Mouse (Mus musculus) Patski (cell line): Measurements from ENCODE around the gene Slc35g1. TPM values are rescaled to one million over a fixed set of nuclear protein-coding genes. Genes with fewer than 3 reads are reported as not detected.

Experiments
- ATAC-seq: fragments of 100-300 bp; one replicate; pipeline ENCODE4 v1.8.0; 2021
- CTCF ChIA-PET: fragments of 350-600 bp; sonication (Branson Sonifier 250); formaldehyde crosslinking; loops from one replicate; lab custom pipeline; 2022; ENCODE audit warnings: inconsistent platforms; lab: Charles Lee
- POLR2A ChIA-PET: fragments of 350-600 bp; sonication (Branson Sonifier 250); formaldehyde crosslinking; loops from one replicate; lab custom pipeline; 2022; ENCODE audit warnings: antibody characterized with exemption, inconsistent platforms; lab: Charles Lee
- DNase-seq: peaks from one replicate; pipeline ENCODE4 v3.0.0-alpha.2; 2011; ENCODE audit warnings: low read depth, low spot score
- H3K27me3 ChIP-seq: fragments of 371-371 bp; one replicate; pipeline ENCODE4 v1.5.1; 2021
- CTCF ChIP-seq: fragments of 100-300 bp; IDR thresholded peaks from one replicate; pipeline ENCODE4 v1.5.1; 2021
- in situ Hi-C: fragments of 300-500 bp; cut with MboI; formaldehyde crosslinking; loops from 3 replicates; pipeline ENCODE4 v1.11.1; 2018; ENCODE audit warnings: low pct_unique_long_range_greater_than_20kb, mixed read lengths
- polyA plus RNA-seq: library from polyadenylated mRNA; unstranded; gene quantifications from one replicate; pipeline ENCODE4 v1.2.3, GENCODE M21; 2021

The Slc35g1 gene
- polyA plus RNA-seq, 1 experiment from 2014 or later, result 19.2 TPM

DNA sequence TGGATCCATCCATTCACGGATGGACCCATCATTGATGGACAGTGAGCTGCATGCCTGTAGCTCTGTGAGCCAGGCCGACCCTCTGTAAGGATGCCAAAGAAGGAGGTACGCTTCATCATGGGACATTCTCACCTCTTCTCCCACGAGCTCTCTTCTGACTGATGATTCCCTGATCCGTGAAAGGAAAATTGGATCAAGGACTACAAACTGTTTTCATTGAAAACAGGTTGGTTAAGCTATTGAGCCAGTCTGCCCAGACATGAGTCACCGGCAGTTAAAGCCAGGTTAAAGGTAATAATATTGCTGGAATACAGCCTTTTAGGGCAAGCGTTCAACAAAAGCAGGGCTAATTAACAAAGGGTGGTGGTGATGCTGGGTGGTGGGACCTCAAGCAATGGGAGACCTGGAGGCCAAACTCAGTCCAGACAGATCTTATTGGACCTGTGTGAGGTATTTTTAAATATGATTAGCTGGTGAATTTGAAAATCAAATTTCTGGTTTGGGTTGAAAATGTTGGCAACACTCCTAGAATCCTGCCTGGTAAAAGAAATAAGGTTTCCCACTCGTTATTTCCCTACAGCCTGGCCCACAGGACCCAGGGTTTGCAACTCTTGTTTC, 39.5 kb upstream of the Slc35g1 start:
- ATAC-seq (no peak), DNase-seq (no peak)
- no peak for TF ChIP-seq CTCF
- no peaks in the 10 kb centered on the region for H3K27me3 ChIP-seq
- POLR2A ChIA-PET, result no interaction called here
- CTCF ChIA-PET, result interaction anchor here (0.7 to 2.2 kb wide), 6 partner anchors 8 to 134 kb away, joined by 3 to 7 read pairs (median 4); no protein-coding TSS in a partner anchor
- in situ Hi-C loops, result loop anchor here (5.0 to 10.0 kb wide), 3 partner anchors 36 to 402 kb away; no protein-coding TSS in a partner anchor

DNA sequence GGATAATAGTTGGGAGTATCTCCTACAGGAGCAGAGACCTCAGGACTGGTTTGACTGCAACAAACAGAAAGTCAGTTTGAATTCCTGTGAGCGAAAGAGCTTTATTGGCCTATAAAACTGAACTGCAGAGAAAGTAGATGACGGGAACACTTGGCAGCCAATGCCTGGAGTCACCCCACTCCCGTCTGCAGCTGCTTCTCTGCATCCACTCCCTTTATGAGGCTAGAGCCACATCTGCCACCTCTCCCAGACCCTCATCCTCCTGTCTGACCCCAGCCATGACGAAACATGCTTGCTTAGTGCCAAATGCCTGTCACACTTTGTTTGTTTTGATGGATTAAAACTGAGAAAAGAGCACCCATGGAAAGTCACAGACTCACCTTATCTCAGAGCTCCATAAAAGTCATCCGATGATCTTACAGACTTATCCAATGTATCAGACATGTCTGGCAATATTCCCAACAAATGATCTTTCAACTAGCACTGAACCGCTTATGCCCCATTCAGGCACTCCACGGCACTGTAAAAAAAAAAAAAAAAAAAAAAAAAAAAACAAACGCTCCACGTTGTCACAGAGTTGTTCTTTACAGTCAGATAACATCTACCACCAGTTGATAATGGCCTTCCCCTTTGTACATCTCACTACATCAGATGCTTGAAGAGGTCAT, 37.7 kb upstream of the Slc35g1 start:
- no peak for ATAC-seq

DNA sequence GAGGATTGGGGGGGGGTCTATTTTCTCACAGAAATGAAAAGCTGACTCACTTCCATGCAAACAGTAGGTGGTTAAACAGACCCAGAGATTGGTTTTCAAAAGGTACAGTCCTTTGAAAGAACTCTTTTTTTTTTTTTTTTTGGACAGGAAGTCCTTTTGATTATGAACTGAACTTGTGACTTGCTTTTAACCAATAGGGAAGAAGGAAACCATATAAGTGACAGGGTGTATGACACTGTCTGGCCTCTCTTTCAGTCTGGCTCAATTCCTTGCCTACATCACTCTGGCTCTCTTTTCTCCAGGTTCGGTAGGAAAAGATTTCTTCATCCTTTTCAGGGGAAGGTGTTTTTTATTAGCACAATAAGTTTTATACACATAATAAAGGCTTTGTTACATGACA, 36.5 kb upstream of the Slc35g1 start:
- in situ Hi-C loops, result loop anchor here (5.0 to 10.0 kb wide), 3 partner anchors 33 to 404 kb away; no protein-coding TSS in a partner anchor
- ChIA-PET CTCF (no interaction called here), POLR2A (no interaction called here)
- no peak for TF ChIP-seq CTCF
- ATAC-seq, result no peak
- no peak for DNase-seq
- no peaks in the 10 kb centered on the region for H3K27me3 ChIP-seq

More for the DNA sequence above, 37.7 kb upstream of the Slc35g1 start:
- H3K27me3 ChIP-seq, result no peaks in the 10 kb centered on the region
- no peak for TF ChIP-seq CTCF
- DNase-seq, result no peak
- POLR2A ChIA-PET, result no interaction called here
- CTCF ChIA-PET, result no interaction called here
- in situ Hi-C loops, result loop anchor here (5.0 to 10.0 kb wide), 3 partner anchors 34 to 403 kb away; no protein-coding TSS in a partner anchor

DNA sequence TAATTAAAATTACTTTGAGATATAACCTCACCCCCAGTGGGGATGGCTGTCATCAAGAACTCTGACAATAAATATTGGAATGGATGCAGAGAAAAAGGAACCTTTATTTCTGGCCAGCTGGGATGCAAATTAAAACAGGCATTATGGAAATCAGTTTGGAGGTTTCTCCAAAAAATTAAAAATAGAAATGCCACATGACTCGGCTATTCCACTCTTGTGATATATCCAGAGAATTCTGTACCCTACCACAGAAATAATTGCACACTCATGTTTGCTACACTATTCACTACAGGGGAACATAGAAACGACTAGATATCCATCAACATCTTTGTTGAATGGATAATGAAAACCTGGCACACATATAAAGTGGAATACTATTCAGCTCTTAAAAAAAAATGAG, 33.9 kb upstream of the Slc35g1 start:
- DNase-seq (no peak), ATAC-seq (no peak)
- ChIA-PET POLR2A (interaction anchor here (0.7 kb wide), 2 partner anchors 45 to 65 kb away, joined by 4 read pairs; no protein-coding TSS in a partner anchor), CTCF (interaction anchor here (1.1 to 2.0 kb wide), 2 partner anchors 10 to 107 kb away, joined by 3 to 7 read pairs; no protein-coding TSS in a partner anchor)
- no peak for TF ChIP-seq CTCF
- in situ Hi-C loops, result loop anchor here (10.0 kb wide), 1 partner anchor 253 kb away; no protein-coding TSS in a partner anchor
- no peaks in the 10 kb centered on the region for H3K27me3 ChIP-seq

DNA sequence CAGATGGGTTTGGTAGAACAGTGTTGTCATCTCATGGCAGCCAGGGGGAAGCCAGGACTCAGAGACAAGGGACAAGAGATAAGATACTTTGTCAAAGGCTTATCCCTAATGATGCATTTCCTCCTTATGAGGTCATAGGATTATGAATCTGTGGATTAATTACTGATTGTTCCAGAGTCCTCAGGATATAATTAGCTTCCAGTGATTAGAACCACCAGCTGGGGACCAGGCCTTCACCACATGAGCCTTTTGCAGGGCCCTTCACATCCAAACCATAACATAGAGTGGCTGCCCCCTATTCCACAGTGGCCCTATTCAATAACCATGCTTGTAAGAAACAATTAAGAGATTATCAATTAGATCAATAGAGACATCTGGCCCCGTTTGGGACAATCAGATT, 32.4 kb upstream of the Slc35g1 start:
- DNase-seq, result no peak
- no peaks in the 10 kb centered on the region for H3K27me3 ChIP-seq
- TF ChIP-seq CTCF, result no peak
- in situ Hi-C loops, result loop anchor here (10.0 kb wide), 1 partner anchor 251 kb away; no protein-coding TSS in a partner anchor
- POLR2A ChIA-PET, result interaction anchor here (0.7 to 1.2 kb wide), 2 partner anchors 11 to 32 kb away, joined by 3 to 5 read pairs; partner anchors contain the start of gene Slc35g1
- CTCF ChIA-PET, result interaction anchor here (1.8 to 2.1 kb wide), 3 partner anchors 11 to 21 kb away, joined by 4 to 13 read pairs (median 7); no protein-coding TSS in a partner anchor
- ATAC-seq, result no peak

DNA sequence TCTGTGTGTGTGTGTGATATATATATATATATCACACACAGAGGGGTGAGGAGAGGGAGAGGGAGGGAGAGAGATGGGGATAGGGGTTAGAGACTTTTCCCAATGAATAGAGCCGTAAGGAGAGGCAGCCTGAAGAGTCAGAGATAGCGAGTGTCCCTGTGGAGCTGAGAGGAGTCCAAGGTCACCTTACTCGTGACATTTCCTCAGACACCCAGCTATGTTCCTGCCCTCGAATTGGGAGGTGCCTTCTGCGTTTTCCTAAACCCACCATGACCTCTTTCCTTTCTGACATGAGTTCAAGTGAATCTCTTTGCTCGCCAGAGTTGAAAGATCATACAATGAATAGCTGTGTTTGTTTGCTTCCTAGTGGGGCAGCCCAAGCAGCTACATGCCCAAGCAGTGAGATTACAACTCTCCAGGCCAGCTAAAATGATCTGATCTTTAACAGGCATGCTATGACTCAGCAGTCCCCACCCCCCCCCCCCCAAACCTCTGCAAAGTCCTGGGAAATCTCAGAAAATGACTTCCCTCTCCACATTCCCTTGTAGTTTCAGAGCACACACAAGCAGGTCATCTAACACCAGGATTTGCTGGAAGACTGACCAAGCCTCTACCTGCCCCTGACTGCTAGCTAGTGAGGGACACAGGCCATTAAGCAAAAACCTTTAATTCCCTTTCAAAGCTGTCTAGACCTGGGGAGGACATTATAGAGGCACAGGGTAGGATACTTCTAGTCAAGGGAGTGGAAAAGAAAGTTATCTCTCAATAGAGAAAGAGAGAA, 31.7 kb upstream of the Slc35g1 start:
- peak; percentile 93 for ATAC-seq

DNA sequence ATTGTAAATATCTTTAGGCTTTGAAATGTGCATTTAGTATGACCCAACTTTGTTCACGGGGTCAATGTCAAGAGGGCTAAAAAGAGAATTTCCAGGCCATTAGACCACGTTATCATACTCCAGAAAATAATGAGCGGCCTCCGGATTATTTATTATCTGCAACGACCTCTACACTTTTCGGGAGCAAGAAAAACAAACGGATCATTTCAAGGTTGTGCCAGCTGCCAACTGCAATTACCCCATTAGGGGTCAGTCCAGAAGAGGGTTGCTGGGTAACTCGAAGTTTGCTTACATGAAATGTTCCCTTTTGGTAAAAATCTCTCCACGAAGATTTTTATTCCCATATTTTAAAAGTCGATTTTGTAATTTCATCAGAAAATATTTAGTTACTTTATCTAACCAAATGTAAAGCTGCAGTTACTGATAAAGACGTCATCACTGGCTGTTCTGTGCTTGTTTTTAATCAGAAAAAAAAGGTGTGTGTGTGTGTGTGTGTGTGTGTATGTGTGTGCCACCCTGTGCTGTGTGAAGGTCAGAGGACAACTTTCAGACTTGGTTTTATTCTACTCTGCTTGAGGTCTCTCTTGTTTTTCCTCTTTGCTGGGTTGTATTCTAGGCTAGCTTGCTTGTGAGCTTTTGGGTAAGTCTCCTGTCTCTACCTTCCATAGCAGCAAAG, 30.7 kb upstream of the Slc35g1 start:
- POLR2A ChIA-PET, result interaction anchor here (0.6 to 0.7 kb wide), 2 partner anchors 8 to 10 kb away, joined by 3 read pairs; no protein-coding TSS in a partner anchor

More for the DNA sequence above, 31.7 kb upstream of the Slc35g1 start:
- POLR2A ChIA-PET, result interaction anchor here (0.6 to 1.2 kb wide), 3 partner anchors 9 to 32 kb away, joined by 3 to 5 read pairs (median 3); partner anchors contain the start of gene Slc35g1
- CTCF ChIA-PET, result interaction anchor here (1.0 to 2.1 kb wide), 5 partner anchors 8 to 33 kb away, joined by 3 to 13 read pairs (median 3); no protein-coding TSS in a partner anchor
- no peaks in the 10 kb centered on the region for H3K27me3 ChIP-seq
- DNase-seq, result peak; percentile 64
- TF ChIP-seq CTCF, result no peak
- in situ Hi-C loops, result loop anchor here (10.0 kb wide), 1 partner anchor 251 kb away; no protein-coding TSS in a partner anchor

DNA sequence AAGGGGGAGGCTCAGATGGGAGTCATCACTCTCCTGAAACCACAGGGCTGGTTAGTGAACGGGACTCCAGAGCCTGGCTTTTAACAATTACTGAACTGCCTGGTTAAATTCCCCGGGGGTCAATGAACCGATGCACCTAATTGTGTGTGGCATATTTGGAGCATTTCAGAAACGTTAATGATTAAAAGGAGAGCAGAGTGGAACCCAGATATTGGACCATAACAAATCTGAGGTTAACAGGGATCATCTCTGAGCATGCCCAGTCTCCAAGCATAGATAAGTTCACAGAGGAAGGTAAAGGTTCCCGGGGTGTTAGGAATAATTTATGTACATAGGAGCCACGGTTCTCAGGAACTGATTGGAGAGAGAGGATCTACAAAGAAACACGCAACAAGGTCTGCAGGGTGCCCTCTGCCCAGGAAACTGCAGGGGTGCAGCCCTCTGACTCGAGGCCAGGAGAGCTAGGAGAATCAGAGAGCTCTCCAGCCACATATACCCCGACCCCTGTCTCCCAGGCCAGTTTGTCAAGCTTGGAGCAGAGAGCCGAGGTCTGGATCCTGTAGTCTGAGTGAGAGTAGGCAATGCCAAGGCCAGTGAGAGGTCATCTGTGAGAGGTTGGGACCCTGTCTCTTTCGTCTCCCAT, 23.2 kb upstream of the Slc35g1 start:
- peak; percentile 95 for ATAC-seq
- in situ Hi-C loops, result no loop called here
- no peak for TF ChIP-seq CTCF
- DNase-seq, result peak; percentile 84
- no peaks in the 10 kb centered on the region for H3K27me3 ChIP-seq
- ChIA-PET POLR2A (interaction anchor here (0.8 to 2.0 kb wide), 2 partner anchors 8 to 11 kb away, joined by 3 to 8 read pairs; no protein-coding TSS in a partner anchor), CTCF (interaction anchor here (1.9 to 2.6 kb wide), 4 partner anchors 8 to 119 kb away, joined by 5 to 13 read pairs (median 8); no protein-coding TSS in a partner anchor)

More for the DNA sequence above, 30.7 kb upstream of the Slc35g1 start:
- no peak for TF ChIP-seq CTCF
- CTCF ChIA-PET, result interaction anchor here (1.1 to 2.1 kb wide), 6 partner anchors 9 to 340 kb away, joined by 3 to 13 read pairs (median 3); no protein-coding TSS in a partner anchor
- in situ Hi-C loops, result loop anchor here (10.0 kb wide), 1 partner anchor 250 kb away; no protein-coding TSS in a partner anchor
- ATAC-seq (no peak), DNase-seq (no peak)
- H3K27me3 ChIP-seq, result no peaks in the 10 kb centered on the region
